Mouse (Mus musculus): Measurements from ENCODE around the gene Zfp93.
"Not testable (repeated sequence)": the region's sequence is repeated elsewhere in the genome, so short reads cannot be mapped to it uniquely, and the experiment has no call there.

The Zfp93 gene

DNA sequence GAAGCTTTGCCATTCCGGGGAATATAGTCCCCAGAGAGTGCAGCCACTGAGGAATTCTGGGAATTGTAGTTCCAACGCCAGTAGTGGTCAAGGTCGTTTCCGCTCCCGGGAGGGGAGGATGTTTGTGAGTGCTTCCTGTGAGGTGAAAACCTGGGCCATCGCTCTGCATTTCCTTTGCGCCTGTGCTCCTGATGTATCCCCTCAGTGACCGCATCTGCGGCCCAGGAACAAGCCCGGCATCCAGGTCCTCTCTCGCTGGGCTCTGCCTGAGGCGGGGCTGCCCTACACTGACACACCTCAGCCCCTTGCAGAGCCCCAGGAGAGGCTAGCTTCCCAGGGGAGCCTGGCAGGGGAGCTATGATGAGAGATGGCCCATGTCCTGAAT, at the start of gene Zfp93:
Gene Zfp93, plus strand, starts transcription at position 133 of the 385 bp plus-strand sequence.
- peak; percentile 75 for DNase-seq (ENCODE audit: low spot score)

DNA sequence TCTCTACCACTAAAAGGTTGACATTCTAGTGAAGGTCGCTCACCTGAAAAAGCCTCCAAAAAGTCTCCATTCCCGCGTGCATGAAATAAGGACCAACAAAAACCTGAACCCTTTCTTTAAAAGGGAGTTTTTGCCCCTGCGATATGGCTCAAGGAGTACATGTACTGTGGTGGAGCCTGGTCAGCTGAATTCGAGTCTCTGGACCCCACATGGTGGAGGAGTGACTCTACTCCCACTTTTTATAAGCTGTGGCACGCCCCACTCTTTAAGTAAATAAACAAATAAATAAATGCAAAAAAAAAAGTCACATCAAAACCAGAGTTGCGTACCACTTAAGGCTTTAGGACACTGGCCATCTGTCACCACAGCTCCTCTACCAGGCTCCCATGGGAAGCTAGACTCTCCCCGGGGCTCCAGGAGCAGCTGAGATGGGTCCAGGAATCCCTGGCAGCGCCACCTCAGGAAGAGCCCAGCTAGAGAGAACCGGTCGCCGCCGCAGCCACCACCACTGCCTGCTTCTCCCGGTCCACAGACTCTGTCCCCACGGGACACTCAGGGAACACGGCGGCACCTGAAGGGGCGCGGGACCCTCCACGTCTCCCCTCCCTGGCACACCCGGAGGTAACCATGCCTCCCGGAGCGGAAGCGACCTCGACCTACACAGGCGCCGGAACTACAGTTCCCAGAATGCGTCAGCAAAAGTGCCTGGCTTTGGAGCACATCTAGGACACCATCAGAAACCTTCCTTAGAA, 33.0 kb upstream of the Zfp93 start, which contains the start of gene Zfp109:
Gene Zfp109, minus strand, starts transcription at position 521 of the 752 bp plus-strand sequence.
- peak; percentile 69 for DNase-seq (ENCODE audit: low spot score)

- DNase-seq (ENCODE audit: low spot score) = no peak
Measured at GRCm38 (mm10) chr7:24253779-24254615, 16.2 kb upstream of the Zfp93 start.

DNA sequence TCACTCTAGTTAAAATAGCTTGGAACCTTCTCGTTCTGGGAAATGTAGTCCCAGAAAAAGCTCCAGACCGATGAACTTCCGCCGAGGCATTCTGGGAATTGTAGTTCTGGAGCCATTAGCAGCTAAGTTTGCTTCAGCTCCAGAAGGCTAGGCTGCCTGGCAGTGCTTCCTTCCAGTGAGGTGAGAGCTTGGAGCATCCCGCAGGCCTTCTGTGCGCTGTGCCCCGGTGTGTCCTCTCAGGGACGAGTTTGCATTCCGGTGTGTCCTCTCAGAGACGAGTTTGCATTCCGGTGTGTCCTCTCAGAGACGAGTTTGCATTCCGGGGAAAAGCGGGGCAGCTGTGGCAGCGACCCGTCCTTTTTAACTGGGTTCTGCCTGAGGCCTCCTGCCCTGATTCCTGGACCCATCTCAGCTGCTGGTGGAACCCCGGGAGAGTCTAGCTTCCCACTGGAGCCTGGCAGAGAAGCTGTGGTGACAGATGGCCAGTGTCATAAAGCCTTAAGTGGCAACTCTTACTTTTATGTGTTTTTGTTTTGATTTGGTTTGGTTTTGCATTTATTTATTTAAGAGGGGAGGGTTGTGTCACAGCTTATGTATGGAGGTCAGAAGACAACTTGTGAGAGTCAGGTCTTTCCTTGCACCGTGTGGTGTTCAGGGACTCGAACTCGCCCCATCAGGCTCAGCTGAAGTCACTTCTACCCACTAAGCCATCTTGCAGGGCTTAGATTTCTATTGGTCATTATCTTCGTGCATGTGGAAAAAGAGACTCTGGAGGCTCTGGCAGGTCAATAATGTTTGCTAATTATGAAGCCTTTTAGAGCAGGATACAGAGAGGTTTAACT, 15.4 kb upstream of the Zfp93 start, which contains the start of gene Zfp108:
Gene Zfp108, plus strand, starts transcription at position 162 of the 842 bp plus-strand sequence.
- DNase-seq (ENCODE audit: low spot score) = peak; percentile 74

- DNase-seq (ENCODE audit: low spot score) = peak; percentile 69
Measured at GRCm38 (mm10) chr7:24259306-24259999, 10.8 kb upstream of the Zfp93 start.

DNA sequence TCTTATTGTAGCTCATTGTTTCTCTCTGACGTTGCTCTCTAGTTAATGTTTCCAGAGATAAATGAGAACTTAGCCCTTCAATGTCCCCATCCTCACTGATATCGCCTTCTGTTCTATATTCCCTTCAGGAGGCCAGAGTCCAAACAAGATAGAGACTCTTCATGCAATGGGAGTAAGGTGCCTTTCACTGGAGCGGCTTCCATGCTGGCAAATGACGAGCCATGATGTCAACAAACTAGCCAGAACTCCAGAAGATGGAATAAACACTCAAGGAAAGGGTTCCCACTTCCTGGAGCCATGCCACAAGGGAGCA, 10.3 kb upstream of the Zfp93 start:
- DNase-seq (ENCODE audit: low spot score) = no peak

DNA sequence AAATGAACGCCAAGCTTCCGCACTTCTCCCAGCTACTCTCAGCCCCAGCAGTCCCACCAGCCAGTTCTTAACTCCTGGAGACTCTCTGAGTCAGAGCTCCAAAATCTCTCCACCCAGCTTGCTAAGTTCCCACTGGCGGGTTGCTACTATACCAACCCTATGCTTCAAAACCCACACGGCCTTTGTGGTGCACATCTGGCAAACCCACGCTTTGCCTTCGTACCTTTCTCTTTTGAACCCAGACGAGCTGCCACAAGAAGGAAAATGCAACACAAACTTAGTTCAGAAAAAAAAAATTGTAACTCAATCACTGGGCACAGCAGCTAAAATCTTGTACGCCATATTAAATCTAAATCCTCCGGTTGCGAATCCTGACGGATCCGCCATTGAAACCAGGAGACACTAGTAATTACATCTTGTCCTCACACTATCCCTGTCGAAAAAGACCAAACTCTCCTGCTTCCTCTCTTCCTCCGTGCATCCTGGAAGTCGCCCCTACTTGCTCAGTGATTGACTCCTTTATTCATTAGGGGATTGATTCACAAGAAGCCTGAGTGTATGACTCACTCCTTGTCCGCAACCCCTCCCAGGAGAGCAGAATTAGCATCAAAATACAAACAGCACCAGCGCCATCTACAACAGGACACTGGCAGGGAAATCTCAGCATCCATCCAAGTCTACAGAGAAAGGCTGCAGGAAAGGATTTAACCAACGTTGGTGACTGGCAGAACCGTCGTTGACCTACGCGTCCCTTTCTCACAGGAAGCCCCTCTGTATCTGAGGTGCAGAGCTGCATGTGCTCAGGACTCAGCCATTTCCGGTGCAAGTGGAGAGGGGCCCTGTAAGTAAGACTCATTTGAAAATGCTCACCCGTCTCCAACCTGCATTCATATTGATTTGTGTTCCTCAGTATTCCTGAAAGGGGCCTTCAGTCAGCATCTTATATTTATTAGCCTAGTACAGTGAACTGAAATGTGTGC, 1.8 kb upstream of the Zfp93 start:
- DNase-seq (ENCODE audit: low spot score) = no peak

DNA sequence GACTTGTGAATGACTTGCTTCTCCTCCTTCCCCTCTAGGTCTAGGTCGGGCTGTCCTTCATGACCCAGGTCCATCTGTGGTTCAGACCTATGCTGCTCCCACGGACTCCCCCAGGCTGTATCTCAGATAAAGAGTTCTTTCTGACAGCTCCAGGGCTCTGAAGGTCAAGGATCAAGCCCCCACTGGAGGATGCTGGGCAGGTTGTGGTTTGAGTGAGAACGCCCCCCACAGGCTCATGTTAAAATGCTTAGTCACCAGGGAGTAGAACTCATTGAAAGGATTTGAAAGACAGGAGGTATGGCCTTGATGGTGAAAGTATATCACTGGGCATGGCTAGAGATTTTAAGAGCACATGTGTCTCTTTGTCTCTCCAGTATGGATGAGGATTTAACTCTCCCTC, 964 bp upstream of the Zfp93 start:
- no peak for DNase-seq (ENCODE audit: low spot score)

DNA sequence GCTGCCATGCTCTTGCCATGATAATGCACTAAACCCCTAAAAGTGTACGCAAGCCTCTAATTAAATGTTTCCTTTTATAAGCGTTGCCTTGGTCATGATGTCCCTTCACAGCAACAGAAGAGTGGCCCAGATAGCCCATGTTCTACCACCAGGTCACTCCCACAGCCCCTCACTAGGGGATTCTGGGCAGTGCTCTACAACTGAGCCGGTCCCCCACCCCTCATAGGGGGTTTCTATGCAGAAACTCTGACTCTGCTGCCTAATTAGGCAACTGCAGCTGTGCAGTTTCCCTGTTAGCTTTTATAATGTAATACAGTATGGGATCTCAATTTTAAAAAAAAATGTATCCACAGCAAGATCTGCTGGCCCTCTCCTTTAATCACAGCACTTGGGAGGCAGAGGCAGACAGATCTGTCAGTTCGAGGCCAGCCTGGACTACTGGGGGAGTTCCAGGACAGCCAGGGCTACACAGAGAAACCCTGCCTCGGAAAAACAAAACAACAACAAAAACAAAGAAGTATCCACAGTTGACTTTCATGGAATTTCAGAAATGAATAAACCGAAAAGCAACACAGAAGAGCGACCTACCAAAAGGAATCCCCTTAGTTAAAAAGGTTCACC, 443 bp upstream of the Zfp93 start:
- peak; percentile 37 for DNase-seq (ENCODE audit: low spot score)

DNA sequence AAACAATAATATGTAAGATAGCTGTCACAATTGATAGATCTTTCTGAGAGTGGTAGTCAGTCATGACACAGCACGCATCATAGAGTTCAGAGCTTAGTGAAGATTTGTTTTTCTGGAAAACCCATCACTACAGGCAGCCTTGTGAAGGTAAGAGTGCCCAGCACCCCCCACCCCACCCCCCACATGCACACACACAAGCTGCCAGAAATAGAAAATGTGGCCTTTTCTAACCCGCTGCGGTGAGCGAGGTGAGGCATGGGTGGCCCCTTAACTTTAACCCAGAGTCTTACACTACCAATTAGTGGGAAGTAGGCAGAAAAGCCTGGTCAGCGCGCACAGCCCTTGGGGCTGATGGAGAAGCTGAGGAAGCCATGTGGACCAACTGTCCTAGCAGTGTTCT, 971 bp downstream of the Zfp93 start:
- no peak for DNase-seq (ENCODE audit: low spot score)

DNA sequence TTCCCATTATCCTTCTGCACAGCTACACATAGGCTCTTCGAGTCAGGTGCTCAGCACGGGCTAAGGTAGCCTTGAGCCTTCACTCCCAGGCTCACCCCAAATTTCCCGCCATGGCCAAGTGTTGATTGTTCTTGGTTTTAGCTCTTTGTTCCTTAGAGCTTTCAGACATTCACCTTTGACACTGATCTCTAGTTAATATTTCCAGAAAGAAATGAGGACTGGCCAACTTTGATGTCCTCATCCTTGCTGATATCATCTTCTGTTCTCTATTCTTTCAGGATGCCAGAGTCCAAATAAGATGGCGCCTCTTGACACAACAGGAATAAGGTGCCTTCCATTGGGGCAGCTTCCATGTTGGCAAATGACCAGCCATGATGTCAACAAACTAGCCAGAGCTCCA, 4.2 kb downstream of the Zfp93 start:
- DNase-seq (ENCODE audit: low spot score) = peak; percentile 21

- not testable (repeated sequence) for DNase-seq (ENCODE audit: low spot score)
Measured at GRCm38 (mm10) chr7:24278771-24279170, 8.6 kb downstream of the Zfp93 start.

- no peak for DNase-seq (ENCODE audit: low spot score)
Measured at GRCm38 (mm10) chr7:24280031-24280857, 10.0 kb downstream of the Zfp93 start.

- no peak for DNase-seq (ENCODE audit: low spot score)
Measured at GRCm38 (mm10) chr7:24280858-24281145, 10.6 kb downstream of the Zfp93 start.

DNA sequence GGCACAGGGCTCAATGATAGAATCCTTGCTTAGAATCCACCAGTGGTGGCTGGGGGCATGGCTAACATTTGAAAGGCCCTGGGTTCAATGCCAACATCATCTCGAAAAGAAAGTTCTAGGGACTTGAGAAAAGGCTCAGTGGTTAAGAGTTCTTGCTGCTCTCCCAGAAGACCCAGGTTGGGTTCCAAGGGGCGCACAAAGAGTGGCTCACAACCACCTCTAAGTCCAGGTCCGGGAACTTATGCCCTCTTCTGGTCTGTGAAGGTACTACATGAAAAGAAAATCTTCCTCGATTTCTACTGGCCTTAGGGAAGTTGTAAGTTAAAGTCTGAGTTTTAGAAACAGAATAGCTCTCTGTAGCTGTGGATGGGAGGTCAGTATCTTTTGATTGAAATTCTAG, 15.9 kb downstream of the Zfp93 start:
- no peak for DNase-seq (ENCODE audit: low spot score)

GRCm38 (mm10) chr7:24286916-24287315, 16.7 kb downstream of the Zfp93 start:
- DNase-seq (ENCODE audit: low spot score) = no peak

- DNase-seq (ENCODE audit: low spot score) = peak; percentile 41
Measured at GRCm38 (mm10) chr7:24287670-24288069, 17.4 kb downstream of the Zfp93 start.

GRCm38 (mm10) chr7:24288512-24288911, 18.3 kb downstream of the Zfp93 start:
- no peak for DNase-seq (ENCODE audit: low spot score)

DNA sequence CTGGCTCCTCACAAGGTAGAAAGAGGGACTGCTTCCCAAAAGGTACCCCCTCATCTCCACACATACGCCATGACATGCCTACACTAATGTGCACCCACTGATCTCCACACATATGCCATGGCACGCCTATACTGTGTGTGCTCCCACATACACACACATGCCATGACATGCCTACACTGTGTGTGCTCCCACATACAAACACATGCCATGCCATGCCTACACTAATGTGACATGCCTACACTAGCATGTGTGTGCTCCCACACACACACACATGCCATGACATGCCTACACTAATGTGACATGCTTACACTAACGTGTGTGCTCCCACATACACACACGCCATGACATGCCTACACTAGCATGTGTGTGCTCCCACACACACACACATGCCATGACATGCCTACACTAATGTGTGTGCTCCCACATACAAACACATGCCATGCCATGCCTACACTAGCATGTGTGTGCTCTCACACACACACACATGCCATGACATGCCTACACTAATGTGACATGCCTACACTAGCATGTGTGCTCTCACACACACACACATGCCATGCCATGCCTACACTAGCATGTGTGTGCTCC, 20.0 kb downstream of the Zfp93 start:
- no peak for DNase-seq (ENCODE audit: low spot score)
